Mouse (Mus musculus) intestine, postnatal 0 days (tissue): ENCODE measurements around the gene Dtnb. TPM values are rescaled to one million over a fixed set of nuclear protein-coding genes. Genes with fewer than 3 reads are reported as not detected.

Experiments used
- ATAC-seq: fragments of 200-750 bp; cut with Nextera tagmentation; 2 replicates; pipeline ENCODE4 v1.8.0; 2017; ENCODE audit warnings: mild to moderate bottlenecking, moderate TSS enrichment, moderate library complexity
- H3K27ac ChIP-seq: fragments of 300-500 bp; sonication (generic); 2 replicates; pipeline ENCODE4 v1.5.1; 2014; ENCODE audit warnings: mild to moderate bottlenecking, low read depth, low read length, moderate library complexity
- H3K27me3 ChIP-seq: fragments of 300-500 bp; sonication (generic); replicated peaks from 2 replicates; pipeline ENCODE4 v1.6.1; 2014; ENCODE audit warnings: low read length, mixed read lengths; ENCODE audit not compliant: control insufficient read depth, insufficient read depth
- H3K36me3 ChIP-seq: fragments of 300-500 bp; sonication (generic); 2 replicates; pipeline ENCODE4 v1.6.1; 2014; ENCODE audit warnings: mild to moderate bottlenecking, moderate library complexity; ENCODE audit not compliant: control insufficient read depth, insufficient read depth
- H3K4me1 ChIP-seq: fragments of 300-500 bp; sonication (generic); replicated peaks from 2 replicates; pipeline ENCODE4 v1.6.1; 2014; ENCODE audit warnings: antibody characterized with exemption, low read length, mixed read lengths; ENCODE audit not compliant: control insufficient read depth, insufficient read depth
- H3K4me2 ChIP-seq: fragments of 300-500 bp; sonication (generic); replicated peaks from 2 replicates; pipeline ENCODE4 v1.6.1; 2014; ENCODE audit warnings: low read depth, mild to moderate bottlenecking, moderate library complexity
- H3K4me3 ChIP-seq: fragments of 300-500 bp; sonication (generic); 2 replicates; pipeline ENCODE4 v1.5.1; 2014; ENCODE audit warnings: low read depth, low read length
- H3K9ac ChIP-seq: fragments of 300-500 bp; sonication (generic); 2 replicates; pipeline ENCODE4 v1.6.1; 2014; ENCODE audit warnings: mild to moderate bottlenecking, low read depth, low read length
- H3K9me3 ChIP-seq: fragments of 300-500 bp; sonication (generic); 2 replicates; pipeline ENCODE4 v1.6.1; 2016; ENCODE audit warnings: mixed run types; ENCODE audit not compliant: control insufficient read depth
- CTCF ChIP-seq: sonication (generic); IDR thresholded peaks from 2 replicates; pipeline ENCODE4 v1.5.1; 2016; ENCODE audit warnings: low read depth, mild to moderate bottlenecking, control low read depth, antibody characterized with exemption, moderate library complexity
- WGBS: fragments of 180-500 bp; shearing (Covaris S2); extraction: QIAGEN DNeasy Blood & Tissue Kit; methylation state at CpG from one replicate; pipeline ENCODE4 v1.1.7; 2014; 5-methylcytosine and 5-hydroxymethylcytosine counted together
- polyA plus RNA-seq: library from polyadenylated mRNA; unstranded; fragments of >200 nt; fragmentation: Nextera tagmentation; extraction: Ambion mirVana; gene quantifications from 2 replicates; pipeline ENCODE4 v1.2.1, GENCODE M21; 2015

The Dtnb gene
- polyA plus RNA-seq, 1 experiment from 2014 or later, result 9.8 TPM

DNA sequence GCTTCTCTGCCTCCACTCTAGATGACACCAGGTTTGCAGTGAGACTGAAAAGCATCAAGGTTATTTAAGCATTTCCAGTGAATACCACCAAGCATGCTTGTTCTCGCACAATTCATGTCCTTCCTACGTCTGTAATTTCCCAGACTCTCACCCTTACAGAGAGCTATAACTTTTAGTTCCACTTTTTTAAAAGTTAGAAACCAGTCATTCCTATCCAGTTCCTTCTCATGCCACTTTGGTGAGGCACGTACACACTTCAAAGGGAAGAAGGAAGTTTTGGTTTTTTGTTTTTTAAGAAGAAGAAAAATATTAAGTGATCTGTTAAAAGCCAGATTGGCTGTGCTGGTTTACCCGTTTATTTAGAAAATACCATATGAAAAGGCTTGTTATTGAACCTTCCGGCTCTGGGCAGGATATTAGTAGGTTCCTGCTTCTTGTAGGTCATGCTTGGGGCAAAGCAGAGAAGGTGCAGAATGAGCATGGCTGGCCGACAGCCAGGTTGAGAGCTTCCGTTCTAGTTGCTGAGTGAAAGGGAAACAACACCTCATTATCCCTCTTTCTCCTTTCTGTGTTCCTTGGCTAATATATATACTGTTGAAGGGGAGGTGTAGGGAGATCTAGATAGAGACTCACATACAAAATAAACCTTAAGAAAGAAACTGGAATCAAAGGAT is 173.4 kb downstream of the Dtnb start:
- H3K4me3 ChIP-seq, result no peak overlapping the region
- no peak for ATAC-seq
- H3K27ac ChIP-seq, result no peak overlapping the region
- no peak overlapping the region for H3K4me2 ChIP-seq
- TF ChIP-seq CTCF, result no peak
- no peaks in the 10 kb centered on the region for H3K27me3 ChIP-seq
- 62% methylated on average over 7 of the region's 7 CpGs for WGBS
- no peaks in the 10 kb centered on the region for H3K36me3 ChIP-seq
- no peaks in the 10 kb centered on the region for H3K9me3 ChIP-seq
- H3K9ac ChIP-seq, result no peak overlapping the region
- 0 out of 2 replicates have a peak, but pooled peaks cover 5% of the 10 kb centered on the region for H3K4me1 ChIP-seq

- 74% methylated on average over 3 of the region's 3 CpGs for WGBS
- no peak for ATAC-seq
- Histone ChIP-seq H3K4me1 (0 out of 2 replicates have a peak, but pooled peaks cover 5% of the 10 kb centered on the region), H3K9ac (no peak overlapping the region), H3K4me2 (no peak overlapping the region), H3K27ac (no peak overlapping the region), H3K36me3 (no peaks in the 10 kb centered on the region), H3K9me3 (no peaks in the 10 kb centered on the region), H3K4me3 (no peak overlapping the region), H3K27me3 (no peaks in the 10 kb centered on the region)
- TF ChIP-seq CTCF, result no peak
Observed at GRCm38 (mm10) chr12:3746369-3746768, 174.2 kb downstream of the Dtnb start.

DNA sequence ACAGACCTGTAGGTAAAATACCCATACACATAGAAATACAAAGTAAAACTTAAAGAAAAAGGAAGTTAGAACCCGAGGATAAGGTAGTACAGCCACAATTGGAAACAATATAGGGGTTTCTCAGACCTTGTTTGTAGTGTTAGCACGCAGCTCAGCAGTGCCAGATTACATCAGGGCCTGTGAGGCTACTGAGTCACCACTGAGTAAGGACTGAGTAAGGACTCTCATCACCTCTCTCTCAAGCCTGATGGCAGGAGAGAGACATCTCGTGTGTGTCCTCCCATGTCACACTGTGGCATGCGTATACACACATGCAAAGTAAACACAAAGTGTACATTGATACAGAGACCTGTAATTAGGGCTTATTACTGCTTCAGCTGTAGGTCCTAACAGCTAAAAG is 175.4 kb downstream of the Dtnb start:
- H3K4me2 ChIP-seq, result no peak overlapping the region
- 0 out of 2 replicates have a peak, but pooled peaks cover 5% of the 10 kb centered on the region for H3K4me1 ChIP-seq
- H3K9me3 ChIP-seq, result no peaks in the 10 kb centered on the region
- H3K9ac ChIP-seq, result no peak overlapping the region
- no peaks in the 10 kb centered on the region for H3K36me3 ChIP-seq
- TF ChIP-seq CTCF, result no peak
- no peak overlapping the region for H3K27ac ChIP-seq
- WGBS, result 84% methylated on average over 4 of the region's 4 CpGs
- no peak for ATAC-seq
- H3K4me3 ChIP-seq, result no peak overlapping the region
- H3K27me3 ChIP-seq, result no peaks in the 10 kb centered on the region

DNA sequence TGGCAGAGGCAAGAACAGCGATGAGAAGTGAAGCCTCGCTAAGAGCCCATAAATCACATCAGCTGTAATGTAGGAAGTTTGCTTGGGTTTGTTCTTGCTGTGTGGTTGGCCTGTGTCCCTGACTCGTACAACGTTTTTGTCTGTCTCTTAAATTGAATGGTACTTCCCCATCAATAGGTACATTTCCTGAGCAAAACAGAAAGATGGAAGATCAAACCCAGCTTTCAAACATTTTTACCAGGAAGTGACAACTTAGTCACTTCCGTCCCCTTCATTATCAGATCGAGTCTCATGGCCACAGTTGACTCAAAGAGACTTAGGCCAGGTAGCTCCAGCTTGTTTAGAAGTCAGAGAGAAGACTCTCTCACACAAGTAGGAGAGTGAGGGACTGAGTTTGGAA is 183.3 kb downstream of the Dtnb start:
- whole genome bisulfite sequencing, result 65% methylated on average over 6 of the region's 6 CpGs
- no peak for ATAC-seq
- no peaks in the 10 kb centered on the region for H3K9me3 ChIP-seq
- no peak for TF ChIP-seq CTCF
- H3K36me3 ChIP-seq, result no peaks in the 10 kb centered on the region
- no peaks in the 10 kb centered on the region for H3K27me3 ChIP-seq
- H3K4me2 ChIP-seq, result no peak overlapping the region
- H3K4me3 ChIP-seq, result no peak overlapping the region
- peaks cover 7% of the 10 kb centered on the region; the same call in 1 of the 2 replicates for H3K4me1 ChIP-seq
- no peak overlapping the region for H3K27ac ChIP-seq
- H3K9ac ChIP-seq, result no peak overlapping the region

GRCm38 (mm10) chr12:3756216-3756615 is 184.0 kb downstream of the Dtnb start:
- Histone ChIP-seq H3K4me1 (peaks cover 7% of the 10 kb centered on the region; the same call in 1 of the 2 replicates), H3K4me3 (no peak overlapping the region), H3K9ac (no peak overlapping the region), H3K36me3 (no peaks in the 10 kb centered on the region), H3K4me2 (no peak overlapping the region), H3K27me3 (no peaks in the 10 kb centered on the region), H3K27ac (no peak overlapping the region), H3K9me3 (no peaks in the 10 kb centered on the region)
- no peak for TF ChIP-seq CTCF
- WGBS, result 95% methylated on average over 3 of the region's 3 CpGs
- ATAC-seq, result no peak

DNA sequence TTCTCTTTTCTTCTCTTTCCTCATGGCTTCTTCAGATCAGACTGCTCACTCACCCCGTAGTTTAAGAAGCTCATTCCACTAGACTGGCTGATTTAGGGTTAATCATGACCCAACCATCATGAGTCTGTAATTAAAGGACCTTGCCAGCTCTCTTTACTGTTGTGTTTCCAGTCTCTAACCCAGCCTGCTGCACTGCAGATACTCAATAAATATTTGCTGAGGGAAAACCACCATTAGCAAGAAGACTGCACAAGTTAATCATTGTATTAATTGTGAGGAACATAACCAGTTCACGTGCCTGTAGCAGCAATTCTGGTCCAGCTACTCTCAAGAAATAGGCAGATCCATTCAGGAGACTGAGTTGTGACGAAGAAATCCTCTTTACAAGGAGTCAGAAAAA is 185.9 kb downstream of the Dtnb start:
- Histone ChIP-seq H3K27ac (no peak overlapping the region), H3K9me3 (no peaks in the 10 kb centered on the region), H3K9ac (no peak overlapping the region), H3K36me3 (no peaks in the 10 kb centered on the region), H3K4me1 (peaks cover 7% of the 10 kb centered on the region; the same call in 1 of the 2 replicates), H3K4me3 (no peak overlapping the region), H3K4me2 (no peak overlapping the region), H3K27me3 (no peaks in the 10 kb centered on the region)
- TF ChIP-seq CTCF, result no peak
- no peak for ATAC-seq
- WGBS, result 56% methylated on average over 3 of the region's 3 CpGs

- Histone ChIP-seq H3K36me3 (no peaks in the 10 kb centered on the region), H3K27me3 (no peaks in the 10 kb centered on the region), H3K27ac (no peak overlapping the region; the same call in 1 of the 2 replicates), H3K9ac (no peak overlapping the region), H3K4me3 (no peak overlapping the region), H3K4me1 (peaks cover 7% of the 10 kb centered on the region; the same call in 1 of the 2 replicates), H3K9me3 (no peaks in the 10 kb centered on the region), H3K4me2 (no peak overlapping the region; the same call in 1 of the 2 replicates)
- 2% methylated on average over 4 of the region's 4 CpGs for WGBS
- peak; percentile 88 for ATAC-seq
- peak; percentile 85 for TF ChIP-seq CTCF
Observed at GRCm38 (mm10) chr12:3759419-3759818, 187.2 kb downstream of the Dtnb start.
